Mouse (Mus musculus) lung, embryonic 16.5 days (tissue): ENCODE results near the gene Hdac5. TPM values are rescaled to one million over a fixed set of nuclear protein-coding genes. Genes with fewer than 3 reads are reported as not detected.

Experiments
- ATAC-seq: fragments of 200-750 bp; cut with Nextera tagmentation; 2 replicates; pipeline ENCODE4 v1.8.0; 2017; ENCODE audit warnings: low read depth, mild to moderate bottlenecking, moderate library complexity
- H3K27ac ChIP-seq: fragments of 300-500 bp; sonication (generic); 2 replicates; pipeline ENCODE4 v1.5.1; 2014; ENCODE audit warnings: mild to moderate bottlenecking, control low read depth, low read length
- H3K27me3 ChIP-seq: fragments of 300-500 bp; sonication (generic); 2 replicates; pipeline ENCODE4 v1.6.1; 2014; ENCODE audit warnings: low read depth, low read length, mixed read lengths; ENCODE audit not compliant: control insufficient read depth, insufficient read depth
- H3K36me3 ChIP-seq: fragments of 300-500 bp; sonication (generic); 2 replicates; pipeline ENCODE4 v1.6.1; 2014; ENCODE audit warnings: low read length; ENCODE audit not compliant: control insufficient read depth, insufficient read depth
- H3K4me1 ChIP-seq: fragments of 300-500 bp; sonication (generic); replicated peaks from 2 replicates; pipeline ENCODE4 v1.6.1; 2014; ENCODE audit warnings: low read length, mixed read lengths; ENCODE audit not compliant: control insufficient read depth, insufficient read depth
- H3K4me2 ChIP-seq: fragments of 300-500 bp; sonication (generic); 2 replicates; pipeline ENCODE4 v1.6.1; 2014; ENCODE audit warnings: low read depth, low read length, control low read depth
- H3K4me3 ChIP-seq: fragments of 300-500 bp; sonication (generic); 2 replicates; pipeline ENCODE4 v1.5.1; 2014; ENCODE audit warnings: mild to moderate bottlenecking, low read length, control low read depth
- H3K9ac ChIP-seq: fragments of 300-500 bp; sonication (generic); 2 replicates; pipeline ENCODE4 v1.6.1; 2014; ENCODE audit warnings: low read length, control low read depth
- H3K9me3 ChIP-seq: fragments of 300-500 bp; sonication (generic); 2 replicates; pipeline ENCODE4 v1.6.1; 2016; ENCODE audit warnings: low read length; ENCODE audit not compliant: control insufficient read depth
- WGBS: fragments of 180-500 bp; shearing (Covaris S2); extraction: QIAGEN DNeasy Blood & Tissue Kit; methylation state at CpG from one replicate; pipeline ENCODE4 v1.1.7; 2014; 5-methylcytosine and 5-hydroxymethylcytosine counted together
- polyA plus RNA-seq: library from polyadenylated mRNA; unstranded; fragments of >200 nt; fragmentation: Nextera tagmentation; extraction: Ambion mirVana; gene quantifications from 2 replicates; pipeline ENCODE4 v1.2.1, GENCODE M21; 2015

The Hdac5 gene
- polyA plus RNA-seq, 1 experiment from 2014 or later: 70.1 TPM

DNA sequence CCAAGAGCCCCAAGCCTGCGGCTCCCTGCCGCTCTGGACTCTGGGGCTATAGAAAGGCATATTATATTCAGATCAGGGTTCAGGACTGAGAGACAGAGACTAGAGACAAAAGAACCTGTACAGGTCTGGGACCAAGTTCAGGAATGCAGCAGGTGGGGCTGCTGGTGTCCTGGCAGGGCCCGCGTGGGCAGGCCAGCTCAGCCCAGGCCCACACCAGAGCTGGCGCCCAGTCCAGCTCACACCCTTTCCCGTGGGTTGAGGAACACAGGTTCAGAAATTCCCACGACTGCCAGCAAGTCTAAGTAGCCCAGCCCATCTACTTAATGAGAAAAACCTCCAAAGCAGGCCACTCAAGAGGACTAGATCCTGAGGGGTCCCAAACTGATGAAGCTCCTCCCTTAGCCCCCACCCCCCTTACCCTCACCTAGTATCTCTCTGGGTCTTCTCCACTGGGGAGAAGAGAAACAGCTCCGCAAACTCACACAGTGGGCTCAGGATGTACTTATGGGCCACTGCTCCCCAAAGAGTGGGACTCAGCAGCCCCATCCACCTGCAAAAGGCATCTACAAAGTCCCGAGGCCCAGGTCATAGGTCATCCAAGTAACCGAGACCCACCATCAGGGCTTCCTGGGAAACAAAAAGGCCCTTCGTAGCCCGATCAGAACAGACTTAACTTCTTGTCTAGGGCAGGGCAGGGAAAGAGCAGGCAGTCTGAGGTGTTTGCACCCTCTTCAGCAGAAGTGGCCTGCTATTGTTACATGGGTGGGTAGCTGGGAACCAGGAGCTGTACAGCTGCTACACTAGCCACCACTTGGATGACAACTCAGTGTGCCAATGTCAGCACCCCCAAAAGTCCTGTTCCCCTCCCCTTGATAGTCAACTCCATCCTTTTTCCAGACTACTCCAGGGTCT lies 3.6 kb downstream of the Hdac5 start:
- Histone ChIP-seq H3K4me1 (peaks cover 62% of the 10 kb centered on the region), H3K27me3 (no peaks in the 10 kb centered on the region), H3K4me3 (no peak overlapping the region; the same call in 1 of the 2 replicates), H3K9me3 (no peaks in the 10 kb centered on the region), H3K27ac (peak overlapping the region; percentile 25), H3K9ac (peak overlapping the region; percentile 41), H3K4me2 (no peak overlapping the region), H3K36me3 (0 out of 2 replicates have a peak, but pooled peaks cover 2% of the 10 kb centered on the region)
- WGBS: 65% methylated on average over 12 of the region's 12 CpGs
- no peak for ATAC-seq

DNA sequence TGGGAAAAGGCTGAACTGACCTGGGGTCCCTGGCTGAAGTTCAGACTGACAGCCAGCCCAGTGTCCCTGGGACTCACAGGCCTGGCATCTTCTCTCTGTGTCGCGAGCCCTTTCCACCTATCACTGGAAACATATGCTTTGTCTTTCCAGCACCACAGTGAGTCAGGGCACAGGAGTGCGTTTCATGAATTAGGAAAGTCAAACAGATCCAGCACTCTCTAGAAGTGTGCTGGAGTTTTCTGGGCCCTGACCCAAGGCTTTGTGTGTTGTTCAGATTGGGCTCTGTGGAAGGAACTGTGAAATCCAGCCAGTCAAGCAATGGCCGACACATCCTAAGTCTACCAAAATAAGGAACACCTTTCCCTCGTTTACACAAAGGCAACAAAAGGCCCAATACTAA lies 4.7 kb downstream of the Hdac5 start:
- no peak for ATAC-seq
- WGBS: 51% methylated on average over 5 of the region's 5 CpGs
- H3K9ac ChIP-seq: no peak overlapping the region; the same call in 1 of the 2 replicates
- H3K9me3 ChIP-seq: no peaks in the 10 kb centered on the region
- H3K27me3 ChIP-seq: no peaks in the 10 kb centered on the region
- peak overlapping the region; percentile 25 for H3K27ac ChIP-seq
- H3K4me3 ChIP-seq: no peak overlapping the region
- no peak overlapping the region; the same call in 1 of the 2 replicates for H3K4me2 ChIP-seq
- 0 out of 2 replicates have a peak, but pooled peaks cover 2% of the 10 kb centered on the region for H3K36me3 ChIP-seq
- peaks cover 67% of the 10 kb centered on the region for H3K4me1 ChIP-seq

DNA sequence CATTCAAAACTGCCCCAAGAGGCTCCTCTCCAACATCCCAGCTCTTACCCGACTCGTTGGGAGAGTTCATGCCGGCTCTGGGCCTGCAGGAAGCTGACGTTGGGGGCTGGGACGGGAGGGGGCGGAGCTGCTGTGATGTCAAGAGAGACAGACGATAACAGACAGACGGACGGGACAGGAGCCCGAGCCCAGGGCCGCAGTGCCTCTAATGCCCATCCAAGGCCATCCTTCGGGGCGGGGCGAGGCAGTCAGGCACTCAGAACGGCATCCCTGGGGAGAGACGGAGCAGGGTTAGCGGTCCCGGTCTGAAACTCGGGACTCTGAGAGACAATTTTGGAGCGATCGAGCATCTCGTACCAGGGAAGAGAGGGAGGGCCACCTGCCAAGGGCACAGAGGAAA lies 5.3 kb downstream of the Hdac5 start:
- Histone ChIP-seq H3K4me3 (peak overlapping the region; percentile 19; the same call in 1 of the 2 replicates), H3K4me1 (peaks cover 72% of the 10 kb centered on the region), H3K4me2 (peak overlapping the region; percentile 51), H3K9me3 (no peaks in the 10 kb centered on the region), H3K36me3 (0 out of 2 replicates have a peak, but pooled peaks cover 2% of the 10 kb centered on the region), H3K9ac (peak overlapping the region; percentile 40), H3K27me3 (no peaks in the 10 kb centered on the region), H3K27ac (no peak overlapping the region)
- WGBS: 11% methylated on average over 22 of the region's 22 CpGs
- 0 out of 2 replicates have a peak, but pooled peaks have one; percentile 2 for ATAC-seq

DNA sequence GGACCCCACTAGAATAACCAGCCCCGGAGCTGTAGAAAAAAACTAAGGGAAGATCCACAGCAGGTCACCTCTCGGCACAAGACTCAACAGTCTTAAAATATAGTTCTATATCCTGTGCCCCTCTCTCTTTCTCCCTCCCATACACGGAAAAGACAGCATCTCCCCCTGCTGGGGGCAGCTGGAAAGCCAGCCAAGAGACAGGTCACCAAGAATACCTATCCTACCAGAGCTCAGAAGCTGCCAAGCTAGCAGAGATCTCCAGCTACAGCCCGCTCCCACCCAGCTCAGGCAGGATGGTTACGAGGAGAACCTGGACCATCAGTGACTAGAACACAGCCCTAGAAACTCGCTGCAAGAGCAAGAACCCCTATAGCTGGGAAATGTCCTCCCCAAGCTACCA lies 6.8 kb downstream of the Hdac5 start:
- H3K4me1 ChIP-seq: peaks cover 77% of the 10 kb centered on the region

DNA sequence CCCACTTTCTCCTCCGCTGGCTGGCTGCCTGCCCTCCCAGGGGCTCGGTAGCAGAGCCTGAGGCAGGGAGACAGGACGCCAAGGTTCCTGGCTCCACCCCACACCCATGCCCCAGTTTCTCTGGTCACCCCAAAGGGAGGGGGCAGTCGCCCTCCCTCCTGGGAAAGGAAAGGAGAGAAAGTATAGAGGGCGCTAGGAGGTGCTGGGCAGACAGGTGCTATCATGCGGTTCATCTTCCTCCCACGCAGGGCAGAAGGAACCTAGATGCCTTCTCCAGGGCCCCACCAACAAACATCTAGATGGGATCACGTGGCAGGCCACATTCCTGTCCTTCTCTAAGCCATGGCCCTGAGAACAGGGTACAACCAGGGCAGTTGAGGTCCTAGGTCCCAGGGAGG lies 8.0 kb downstream of the Hdac5 start:
- Histone ChIP-seq H3K36me3 (0 out of 2 replicates have a peak, but pooled peaks cover 2% of the 10 kb centered on the region), H3K4me1 (peaks cover 77% of the 10 kb centered on the region), H3K27ac (no peak overlapping the region), H3K9ac (peak overlapping the region; percentile 14; the same call in 1 of the 2 replicates), H3K4me3 (no peak overlapping the region), H3K4me2 (no peak overlapping the region), H3K27me3 (no peaks in the 10 kb centered on the region), H3K9me3 (no peaks in the 10 kb centered on the region)
- ATAC-seq: no peak
- WGBS: 51% methylated on average over 8 of the region's 8 CpGs

More for the DNA sequence above, 6.8 kb downstream of the Hdac5 start:
- Histone ChIP-seq H3K9me3 (no peaks in the 10 kb centered on the region), H3K4me3 (no peak overlapping the region), H3K36me3 (0 out of 2 replicates have a peak, but pooled peaks cover 2% of the 10 kb centered on the region), H3K9ac (no peak overlapping the region), H3K27ac (no peak overlapping the region), H3K4me2 (no peak overlapping the region), H3K27me3 (no peaks in the 10 kb centered on the region)
- 35% methylated on average over 6 of the region's 6 CpGs for WGBS
- no peak for ATAC-seq

DNA sequence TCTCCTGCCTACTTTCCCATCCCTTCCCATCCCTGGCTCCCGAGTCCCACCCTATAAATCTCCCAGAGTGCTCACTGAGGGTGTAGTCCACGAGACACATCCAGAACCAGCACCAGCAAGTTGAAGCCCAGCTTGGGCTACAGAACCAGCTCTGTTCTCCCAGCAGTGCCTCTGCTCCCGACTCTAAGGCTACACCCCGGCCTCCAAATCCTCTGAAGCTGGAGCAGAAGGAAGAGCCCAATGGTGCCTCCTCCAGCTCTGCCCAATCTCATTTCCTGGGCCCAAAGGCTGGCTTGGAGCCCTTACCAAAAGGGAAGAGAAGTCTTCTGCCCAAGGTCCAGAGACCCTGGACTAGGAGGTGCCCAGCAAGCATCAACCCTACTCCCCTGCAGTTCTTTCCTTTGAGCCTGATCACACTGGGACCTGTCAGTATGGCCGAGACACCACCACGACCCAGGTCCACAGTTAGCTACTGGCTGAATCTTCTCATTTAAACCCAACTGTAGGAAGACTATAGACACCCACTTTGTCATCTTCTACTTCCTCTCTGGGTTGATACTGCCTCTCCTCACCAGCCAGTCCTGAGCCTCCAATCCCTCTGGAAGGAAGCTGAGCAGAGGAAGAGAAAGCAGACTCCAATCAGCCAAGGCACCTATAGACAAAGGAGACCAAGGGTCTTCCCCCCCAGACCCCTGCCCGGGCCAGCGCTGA lies 8.6 kb downstream of the Hdac5 start:
- Histone ChIP-seq H3K4me2 (no peak overlapping the region), H3K4me3 (no peak overlapping the region), H3K9ac (peak overlapping the region; percentile 14; the same call in 1 of the 2 replicates), H3K9me3 (no peaks in the 10 kb centered on the region), H3K27ac (no peak overlapping the region), H3K4me1 (peaks cover 76% of the 10 kb centered on the region), H3K36me3 (0 out of 2 replicates have a peak, but pooled peaks cover 2% of the 10 kb centered on the region), H3K27me3 (no peaks in the 10 kb centered on the region)
- ATAC-seq: no peak
- 80% methylated on average over 8 of the region's 8 CpGs for WGBS

DNA sequence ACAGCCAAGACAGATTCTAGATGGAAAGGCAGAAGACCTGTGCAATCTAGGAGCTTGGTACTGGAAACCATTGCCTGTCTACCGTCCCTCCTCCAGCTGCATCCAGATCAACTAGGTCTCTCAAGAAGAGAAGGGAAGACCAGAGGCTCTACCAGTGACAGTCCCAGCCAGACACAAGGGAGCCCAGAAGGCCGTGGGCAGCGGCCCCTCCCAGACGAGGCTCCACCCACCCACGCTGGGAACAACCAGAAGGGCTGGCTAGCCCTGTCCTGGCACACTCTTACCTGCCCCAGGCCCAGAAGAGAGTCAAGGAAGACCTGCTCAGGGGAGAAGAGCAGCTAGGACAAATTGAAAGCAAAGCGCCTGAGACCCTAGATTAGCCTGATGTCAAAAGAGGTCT lies 9.5 kb downstream of the Hdac5 start:
- Histone ChIP-seq H3K27me3 (no peaks in the 10 kb centered on the region), H3K4me3 (no peak overlapping the region), H3K9ac (no peak overlapping the region), H3K4me2 (no peak overlapping the region), H3K9me3 (no peaks in the 10 kb centered on the region), H3K4me1 (peaks cover 76% of the 10 kb centered on the region), H3K36me3 (0 out of 2 replicates have a peak, but pooled peaks cover 2% of the 10 kb centered on the region), H3K27ac (no peak overlapping the region)
- no peak for ATAC-seq
- WGBS: 49% methylated on average over 6 of the region's 6 CpGs

DNA sequence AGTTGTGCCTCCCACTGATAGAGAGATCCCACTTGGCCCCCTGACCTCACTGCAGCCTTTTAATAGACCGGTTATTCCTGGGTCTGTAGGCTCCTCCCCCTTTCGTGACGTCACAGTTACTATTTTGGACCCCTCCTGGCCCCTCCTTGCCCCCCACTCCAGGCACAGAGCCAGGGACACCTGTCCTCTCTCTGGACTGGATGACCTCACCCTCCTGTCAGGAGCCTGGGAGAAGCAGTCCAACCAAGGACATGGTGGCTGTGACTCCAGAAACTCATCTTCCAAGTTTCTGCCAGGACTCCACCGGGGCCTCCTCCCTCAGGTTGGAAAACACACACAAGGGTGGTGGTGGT lies 10.0 kb downstream of the Hdac5 start:
- WGBS: 35% methylated on average over 4 of the region's 4 CpGs
- no peak overlapping the region for H3K4me3 ChIP-seq
- H3K9me3 ChIP-seq: no peaks in the 10 kb centered on the region
- H3K4me2 ChIP-seq: no peak overlapping the region
- H3K27ac ChIP-seq: no peak overlapping the region
- peaks cover 76% of the 10 kb centered on the region for H3K4me1 ChIP-seq
- no peak overlapping the region for H3K9ac ChIP-seq
- H3K36me3 ChIP-seq: 0 out of 2 replicates have a peak, but pooled peaks cover 2% of the 10 kb centered on the region
- H3K27me3 ChIP-seq: no peaks in the 10 kb centered on the region
- ATAC-seq: no peak
